Mouse (Mus musculus) inflammation-experienced regulatory T-cells, adult 6 months (primary cell): ENCODE measurements around the gene Asf1b. TPM values are rescaled to one million over a fixed set of nuclear protein-coding genes. Genes with fewer than 3 reads are reported as not detected.

ENCODE experiments used
- polyA plus RNA-seq, 3 experiments: library from polyadenylated mRNA; unstranded; fragments of 100-300 nt; shearing (Covaris generic); gene quantifications; one replicate each; pipeline ENCODE4 v1.2.1; 2017

The Asf1b gene
- polyA plus RNA-seq, 3 experiments from 2014 or later: 26.0 to 159 (median 26.4) TPM

Other genes with a start within 250 kb of the Asf1b start
- 100 to 1,000 TPM; 166 to 211 (median 167) TPM for gene Ddx39, start 240.3 kb upstream of the Asf1b start, polyA plus RNA-seq
- gene Adgre5, start 214.2 kb upstream of the Asf1b start, polyA plus RNA-seq: 100 to 1,000 TPM; 177 to 212 (median 210) TPM
- gene Adgrl1, start 55.4 kb upstream of the Asf1b start, polyA plus RNA-seq: 10 to 100 TPM in 2 of 3 experiments, 1 to 10 TPM in 1; 5.1 to 13.8 (median 11.3) TPM
- gene Gm10644, start 302 bp upstream of the Asf1b start, polyA plus RNA-seq: 1 to 10 TPM in 1 of 3 experiments, under 1 TPM in 2; 0.16 to 1.5 (median 0.52) TPM
- gene Prkaca, start 17.5 kb downstream of the Asf1b start, polyA plus RNA-seq: 10 to 100 TPM; 16.3 to 20.1 (median 18.8) TPM
- 1 to 10 TPM; 5.0 to 7.3 (median 6.5) TPM for gene Samd1, start 42.2 kb downstream of the Asf1b start, polyA plus RNA-seq
- under 1 TPM in 2 of 3 experiments, not detected in 1; 0.51 to 0.70 TPM for gene 1700067K01Rik, start 46.0 kb downstream of the Asf1b start, polyA plus RNA-seq
- 1 to 10 TPM in 2 of 3 experiments, not detected in 1; 1.2 to 2.5 TPM for gene 2210011C24Rik, start 56.7 kb downstream of the Asf1b start, polyA plus RNA-seq
- gene Palm3, start 66.0 kb downstream of the Asf1b start, polyA plus RNA-seq: 1 to 10 TPM; 1.6 to 3.7 (median 2.8) TPM
- gene Il27ra, start 87.1 kb downstream of the Asf1b start, polyA plus RNA-seq: 100 to 1,000 TPM; 188 to 350 (median 272) TPM
- gene Rln3, start 89.5 kb downstream of the Asf1b start, polyA plus RNA-seq: 10 to 100 TPM; 21.2 to 34.2 (median 31.9) TPM
- gene Gm10643, start 109.6 kb downstream of the Asf1b start, polyA plus RNA-seq: 1 to 10 TPM in 1 of 3 experiments, under 1 TPM in 2; 0.53 to 1.4 (median 0.91) TPM
- 10 to 100 TPM in 2 of 3 experiments, 1 to 10 TPM in 1; 9.4 to 13.2 (median 13.2) TPM for gene Rfx1, start 111.3 kb downstream of the Asf1b start, polyA plus RNA-seq
- 10 to 100 TPM; 16.6 to 20.0 (median 18.6) TPM for gene Dcaf15, start 149.3 kb downstream of the Asf1b start, polyA plus RNA-seq
- gene Podnl1, start 170.5 kb downstream of the Asf1b start, polyA plus RNA-seq: 10 to 100 TPM in 1 of 3 experiments, 1 to 10 TPM in 2; 8.5 to 32.9 (median 8.7) TPM
- gene Cc2d1a, start 192.4 kb downstream of the Asf1b start, polyA plus RNA-seq: 10 to 100 TPM; 13.9 to 24.2 (median 21.3) TPM
- gene 4930432K21Rik, start 192.5 kb downstream of the Asf1b start, polyA plus RNA-seq: 1 to 10 TPM in 2 of 3 experiments, not detected in 1; 1.5 to 1.6 TPM
- gene Nanos3, start 229.7 kb downstream of the Asf1b start, polyA plus RNA-seq: not detected